Mouse (Mus musculus) heart, postnatal 10 days (tissue): Measurements from ENCODE around the gene Erap1. TPM values are rescaled to one million over a fixed set of nuclear protein-coding genes. Genes with fewer than 3 reads are reported as not detected.
"Not testable (repeated sequence)": the region's sequence is repeated elsewhere in the genome, so short reads cannot be mapped to it uniquely, and the experiment has no call there.

Experiments used
- DNase-seq, 2 experiments: peaks; one replicate each; pipeline ENCODE4 v3.0.0; 2021
- intact Hi-C: fragments of 180-260 bp; cut with DNase I; formaldehyde crosslinking; loops from one replicate; pipeline ENCODE4 v1.15.1; 2025
- total RNA-seq, 2 experiments: library from RNA; stranded (reverse); gene quantifications; 2 replicates each; pipeline ENCODE4 v1.2.3; 2021

The Erap1 gene
- 10 to 100 TPM; 42.9 to 47.0 TPM for total RNA-seq

- DNase-seq = peak; percentile 52 to 58
- intact Hi-C loops = loop anchor here (1.0 to 5.0 kb wide), 2 partner anchors 133 to 215 kb away; no protein-coding TSS in a partner anchor
Measured at GRCm38 (mm10) chr13:74638793-74639711, at the start of gene Erap1. Gene Erap1, plus strand, starts transcription at chr13:74639568.

DNA sequence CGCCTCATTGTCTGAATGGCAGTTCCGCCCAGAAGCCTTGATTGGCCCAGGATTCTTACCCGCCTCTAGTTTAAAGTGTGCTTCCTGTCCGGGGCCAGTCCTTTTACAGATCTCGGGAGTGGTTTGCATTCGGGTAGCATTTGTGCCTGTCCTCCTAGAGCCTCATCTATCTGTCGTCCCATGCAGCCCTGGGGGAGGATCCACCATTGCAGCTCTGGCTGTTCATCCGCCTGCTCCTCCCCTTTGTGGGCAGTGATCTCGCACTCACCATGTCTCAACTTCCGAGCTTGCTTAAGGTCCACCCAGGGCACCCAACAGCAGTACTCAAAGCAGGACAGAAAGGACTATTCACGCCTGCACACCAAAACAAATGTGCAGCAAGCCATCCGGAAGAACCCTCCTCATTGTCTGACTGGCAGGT is 48.0 kb upstream of the Erap1 start:
- intact Hi-C loops = not testable (repeated sequence)
- DNase-seq = peak in 1 of 2 experiments; percentile 22

GRCm38 (mm10) chr13:74591828-74592227 is 47.5 kb upstream of the Erap1 start:
- DNase-seq, intact Hi-C loops: not testable (repeated sequence)

DNA sequence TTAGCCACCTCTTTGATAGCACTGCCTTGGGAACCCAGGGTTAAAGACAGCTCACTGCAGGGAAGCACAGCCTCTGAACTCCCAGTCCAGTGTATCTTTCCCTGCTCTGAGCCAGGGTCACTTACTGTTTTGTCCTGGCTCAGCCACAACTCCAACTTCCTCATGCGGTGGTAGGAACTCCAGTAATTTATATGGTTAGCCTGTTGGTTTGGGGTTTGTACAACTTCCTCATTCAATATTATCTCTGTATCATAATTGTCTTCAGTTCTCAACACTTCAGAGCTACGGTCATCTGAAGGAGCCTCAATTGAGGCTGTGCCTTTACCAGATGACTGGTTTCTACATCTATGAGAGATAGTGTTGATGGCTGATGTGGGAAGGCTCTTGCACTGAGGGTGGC is 42.3 kb upstream of the Erap1 start:
- intact Hi-C loops, DNase-seq: not testable (repeated sequence)

- DNase-seq, intact Hi-C loops: not testable (repeated sequence)
Measured at GRCm38 (mm10) chr13:74601776-74602175, 37.6 kb upstream of the Erap1 start.

GRCm38 (mm10) chr13:74617163-74618019 is 22.0 kb upstream of the Erap1 start:
- intact Hi-C loops = not testable (repeated sequence)
- peak; percentile 89 to 92 for DNase-seq

DNA sequence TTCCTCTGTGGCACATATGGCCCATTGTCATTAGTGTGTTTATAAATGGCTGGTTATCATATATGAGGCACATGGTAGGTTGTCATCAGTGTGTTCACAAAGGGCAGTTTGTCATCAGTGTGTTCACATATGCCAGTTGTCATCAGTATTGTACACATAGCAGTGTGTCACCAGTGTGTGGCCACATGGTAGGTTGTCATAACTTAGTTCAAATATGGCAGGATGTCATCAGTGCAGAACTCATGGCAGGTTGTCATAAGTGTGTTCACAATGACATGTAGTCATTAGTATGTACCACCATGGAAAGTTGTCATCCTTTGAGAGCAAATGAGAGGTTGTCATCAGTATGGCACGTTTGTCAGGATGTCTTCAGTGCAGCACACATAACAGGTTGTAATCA is 7.0 kb upstream of the Erap1 start:
- no peak for DNase-seq
- intact Hi-C loops = no loop called here

GRCm38 (mm10) chr13:74632857-74633256 is 6.5 kb upstream of the Erap1 start:
- intact Hi-C loops = no loop called here
- DNase-seq = no peak

- intact Hi-C loops = loop anchor here (1.0 to 5.0 kb wide), 3 partner anchors 132 to 214 kb away; partner anchors contain the start of gene Cast
- DNase-seq = peak; percentile 89 to 91
Measured at GRCm38 (mm10) chr13:74639712-74640522, 549 bp downstream of the Erap1 start.

DNA sequence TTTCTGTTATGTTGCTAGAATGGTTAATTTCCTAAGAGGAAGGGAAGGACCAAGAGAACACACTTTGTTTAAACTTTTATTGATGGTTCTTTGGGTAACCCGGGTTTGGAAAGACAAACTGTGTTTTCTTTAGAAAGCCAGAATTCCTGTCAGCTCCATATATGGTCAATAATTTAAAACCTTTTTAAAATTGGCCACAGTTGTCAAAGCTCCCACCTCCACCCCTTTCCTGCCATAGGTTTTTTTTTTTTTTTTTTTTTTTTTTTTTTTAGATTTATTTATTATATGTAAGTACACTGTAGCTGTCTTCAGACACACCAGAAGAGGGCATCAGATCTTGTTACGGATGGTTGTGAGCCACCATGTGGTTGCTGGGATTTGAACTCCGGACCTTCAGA is 1.2 kb downstream of the Erap1 start:
- intact Hi-C loops = loop anchor here (5.0 kb wide), 1 partner anchor 167 kb away; the partner anchor contains the start of gene Cast
- DNase-seq = not testable (repeated sequence)

GRCm38 (mm10) chr13:74695497-74696193 is 56.3 kb downstream of the Erap1 start:
- DNase-seq = no peak
- intact Hi-C loops = no loop called here

DNA sequence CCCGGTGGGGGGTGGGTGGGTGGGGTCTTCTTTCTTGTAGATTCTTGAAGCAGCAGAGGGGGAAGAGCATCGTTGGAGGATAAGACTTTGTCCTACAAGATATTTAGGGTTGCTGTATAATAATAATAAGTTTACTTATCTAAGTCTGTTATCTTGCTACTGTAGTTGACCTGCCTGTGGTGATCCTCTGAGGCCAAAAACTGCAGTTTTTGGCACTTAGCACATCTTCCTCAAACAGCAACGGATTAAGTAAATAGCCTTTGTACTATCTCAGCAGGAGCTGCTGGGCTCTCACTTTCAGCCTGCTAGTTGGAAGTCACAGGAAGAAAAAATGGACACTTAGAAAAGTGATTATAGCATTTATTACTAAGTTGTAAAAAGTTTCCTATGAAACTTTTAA is 56.9 kb downstream of the Erap1 start:
- no peak for DNase-seq
- intact Hi-C loops = no loop called here

- intact Hi-C loops = no loop called here
- DNase-seq = no peak
Measured at GRCm38 (mm10) chr13:74719002-74719401, 79.6 kb downstream of the Erap1 start.

- intact Hi-C loops = loop anchor here (5.0 kb wide), 1 partner anchor 71 kb away; no protein-coding TSS in a partner anchor
- DNase-seq = no peak
Measured at GRCm38 (mm10) chr13:74733726-74734125, 94.4 kb downstream of the Erap1 start.

- intact Hi-C loops = no loop called here
- no peak for DNase-seq
Measured at GRCm38 (mm10) chr13:74735834-74736233, 96.5 kb downstream of the Erap1 start.

DNA sequence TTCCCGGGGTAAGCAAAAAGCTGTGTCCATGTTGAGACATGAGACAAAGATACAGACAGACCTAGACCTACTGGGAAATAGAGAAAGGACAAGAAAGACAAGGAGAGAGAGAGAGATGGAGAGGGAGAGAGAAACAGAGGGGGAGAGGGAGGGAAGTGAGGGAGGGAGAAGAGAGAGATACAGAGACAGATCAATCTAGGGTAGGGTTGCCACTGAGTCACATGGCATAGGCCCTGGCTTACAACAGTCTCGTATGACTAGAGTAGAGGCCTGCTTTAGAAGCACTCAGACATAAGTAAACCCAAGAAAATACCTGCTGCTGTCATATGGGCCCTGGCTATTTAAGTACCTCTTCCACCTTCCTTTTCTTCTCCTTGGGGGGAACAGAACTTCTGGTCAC is 97.0 kb downstream of the Erap1 start:
- intact Hi-C loops = no loop called here

More for the DNA sequence above, 97.0 kb downstream of the Erap1 start:
- no peak for DNase-seq
